Mouse (Mus musculus): ENCODE measurements at regions not wholly inside any gene's neighbourhood (a gene's known extent, or its start where the extent isn't known, plus 50 kb on each side); places are given as distances from the start of the nearest gene placed in this dataset.

DNA sequence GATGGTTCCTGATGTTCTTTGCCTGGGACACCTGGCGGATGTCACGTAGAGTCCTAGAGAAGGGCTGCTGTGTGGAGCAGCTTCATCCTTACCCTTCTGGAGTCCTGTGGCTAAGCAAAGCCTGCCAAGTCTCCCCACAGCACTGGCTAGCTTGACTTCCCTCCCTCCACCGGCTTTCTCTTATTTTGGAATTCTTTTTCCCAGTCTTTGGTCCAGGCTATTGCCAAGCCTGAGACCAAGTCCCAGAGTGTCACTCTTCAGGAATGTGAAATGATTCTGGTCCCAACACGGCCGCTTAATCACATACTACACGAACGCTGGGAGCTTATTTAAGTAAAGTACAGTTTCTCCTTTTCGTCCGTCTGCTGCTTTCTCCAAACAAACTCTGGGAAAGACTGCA lies 146.4 kb downstream of the Fndc1 start:
- H3K4me1 ChIP-seq (ENCODE audit: control insufficient read depth in 1 of 2, insufficient read depth in 2 of 2, low read length in 2 of 2) = no peaks in the 10 kb centered on the region
- H3K27me3 ChIP-seq (ENCODE audit: control insufficient read depth in 1 of 2, insufficient read depth in 2 of 2, low read length in 2 of 2) = no peaks in the 10 kb centered on the region
- TF ChIP-seq MYB (IDR thresholded peaks at IDR 0.05; ENCODE audit: low read depth, low read length) (no peak), TBP (IDR thresholded peaks at IDR 0.05; ENCODE audit: low read depth, low read length) (no peak), KAT2A (conservative IDR thresholded peaks at IDR 0.05; ENCODE audit: low read depth, low read length) (no peak), ZMIZ1 (IDR thresholded peaks at IDR 0.05; ENCODE audit: low read depth, low read length) (no peak), EP300 (IDR thresholded peaks at IDR 0.05; ENCODE audit: low read depth in 1 of 2, low read length in 2 of 2) (no peak), ETS1 (IDR thresholded peaks at IDR 0.05; ENCODE audit: low read depth, low read length) (no peak), POLR2A (IDR thresholded peaks at IDR 0.05; ENCODE audit: control insufficient read depth in 1 of 2, insufficient read depth in 1 of 2, low read depth in 1 of 2, low read length in 2 of 2, poor library complexity in 1 of 2) (no peak), USF1 (IDR thresholded peaks at IDR 0.05; ENCODE audit: low read depth, low read length) (no peak), CTCF (IDR thresholded peaks at IDR 0.05 in 2 of 3, conservative IDR thresholded peaks at IDR 0.05 in 1 of 3; ENCODE audit: control insufficient read depth in 1 of 3, insufficient read depth in 1 of 3, low read depth in 2 of 3, low read length in 3 of 3, poor library complexity in 1 of 3, severe bottlenecking in 1 of 3) (no peak), RCOR1 (IDR thresholded peaks at IDR 0.05; ENCODE audit: low read depth, low read length) (no peak), GATA1 (IDR thresholded peaks at IDR 0.05; ENCODE audit: low read depth, low read length) (no peak)
- no peak overlapping the region for H3K4me3 ChIP-seq (ENCODE audit: control insufficient read depth in 1 of 2, insufficient read depth in 1 of 2, low read depth in 2 of 2, low read length in 2 of 2)
- H3K36me3 ChIP-seq (ENCODE audit: control insufficient read depth in 1 of 2, insufficient read depth in 2 of 2, low read length in 2 of 2) = no peaks in the 10 kb centered on the region
- H3K9me3 ChIP-seq (replicated peaks; ENCODE audit: insufficient read depth, low read length) = no peaks in the 10 kb centered on the region
- H3K27ac ChIP-seq (ENCODE audit: control insufficient read depth, low read depth, low read length) = no peak overlapping the region
- H3K9ac ChIP-seq (ENCODE audit: control insufficient read depth, low read depth, low read length, poor library complexity, severe bottlenecking) = no peak overlapping the region
- no peaks in the 10 kb centered on the region for H3K79me2 ChIP-seq (ENCODE audit: control insufficient read depth, insufficient read depth, low read length, poor library complexity)
- DNase-seq (ENCODE audit: low read depth, low spot score) = no peak

DNA sequence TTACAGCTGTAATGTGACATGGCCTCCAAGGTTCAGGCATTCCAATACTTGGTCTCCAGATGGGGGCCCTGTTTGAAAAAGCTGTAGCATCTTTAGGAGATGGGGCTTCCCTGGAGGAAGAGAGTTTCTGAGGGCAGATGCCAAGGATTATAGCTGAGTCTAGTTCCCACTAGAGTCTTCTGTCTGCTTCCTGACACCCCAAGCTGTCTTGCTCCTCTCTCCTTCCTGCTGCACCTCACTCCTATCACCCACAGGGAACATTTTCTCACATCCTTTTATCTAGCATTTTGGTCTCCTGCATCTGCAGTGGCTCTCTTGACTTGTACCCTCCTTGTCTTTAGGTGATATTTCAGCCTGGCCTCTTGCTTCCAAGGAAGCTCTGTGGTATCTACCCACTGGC lies 147.3 kb downstream of the Fndc1 start:
- no peak for TF ChIP-seq MYB (IDR thresholded peaks at IDR 0.05; ENCODE audit: low read depth, low read length)
- TF ChIP-seq CTCF (IDR thresholded peaks at IDR 0.05 in 2 of 3, conservative IDR thresholded peaks at IDR 0.05 in 1 of 3; ENCODE audit: control insufficient read depth in 1 of 3, insufficient read depth in 1 of 3, low read depth in 2 of 3, low read length in 3 of 3, poor library complexity in 1 of 3, severe bottlenecking in 1 of 3) = no peak
- no peak for TF ChIP-seq CHD1 (IDR thresholded peaks at IDR 0.05; ENCODE audit: low read depth, low read length)
- no peak for TF ChIP-seq TAL1 (IDR thresholded peaks at IDR 0.05; ENCODE audit: low read length)
- TF ChIP-seq UBTF (IDR thresholded peaks at IDR 0.05; ENCODE audit: borderline replicate concordance, insufficient read depth, low read depth, low read length) = no peak
- no peak for TF ChIP-seq CHD2 (IDR thresholded peaks at IDR 0.05; ENCODE audit: low read length)
- TF ChIP-seq KAT2A (conservative IDR thresholded peaks at IDR 0.05; ENCODE audit: low read depth, low read length) = no peak
- no peak for TF ChIP-seq NRF1 (IDR thresholded peaks at IDR 0.05; ENCODE audit: insufficient read depth, low read depth, low read length, poor library complexity, severe bottlenecking)
- H3K27me3 ChIP-seq (ENCODE audit: control insufficient read depth in 1 of 2, insufficient read depth in 2 of 2, low read length in 2 of 2) = no peaks in the 10 kb centered on the region
- H3K4me3 ChIP-seq (ENCODE audit: control insufficient read depth in 1 of 2, insufficient read depth in 1 of 2, low read depth in 2 of 2, low read length in 2 of 2) = no peak overlapping the region
- no peak overlapping the region for H3K27ac ChIP-seq (ENCODE audit: control insufficient read depth, low read depth, low read length)
- no peaks in the 10 kb centered on the region for H3K9me3 ChIP-seq (replicated peaks; ENCODE audit: insufficient read depth, low read length)
- H3K9ac ChIP-seq (ENCODE audit: control insufficient read depth, low read depth, low read length, poor library complexity, severe bottlenecking) = no peak overlapping the region
- no peaks in the 10 kb centered on the region for H3K79me2 ChIP-seq (ENCODE audit: control insufficient read depth, insufficient read depth, low read length, poor library complexity)
- H3K4me1 ChIP-seq (ENCODE audit: control insufficient read depth in 1 of 2, insufficient read depth in 2 of 2, low read length in 2 of 2) = no peaks in the 10 kb centered on the region
- H3K36me3 ChIP-seq (ENCODE audit: control insufficient read depth in 1 of 2, insufficient read depth in 2 of 2, low read length in 2 of 2) = no peaks in the 10 kb centered on the region
- no peak for DNase-seq (ENCODE audit: low read depth, low spot score)
